Mouse (Mus musculus) brain, adult 2 months (tissue): Measurements from ENCODE around the gene Kcnk7.

Source experiments
- DNase-seq: peaks from one replicate; pipeline ENCODE4 v3.0.0; 2011; ENCODE audit warnings: low read depth, low spot score

The Kcnk7 gene

GRCm38 (mm10) chr19:5689565-5690342, 14.4 kb upstream of the Kcnk7 start:
- peak; percentile 93 for DNase-seq

- DNase-seq, result no peak
These were observed 13.8 kb upstream of the Kcnk7 start for GRCm38 (mm10) chr19:5690343-5690735.

GRCm38 (mm10) chr19:5691601-5692000, 12.6 kb upstream of the Kcnk7 start:
- no peak for DNase-seq

GRCm38 (mm10) chr19:5692086-5692912, 11.9 kb upstream of the Kcnk7 start:
- DNase-seq, result peak; percentile 88

- DNase-seq, result no peak
These were observed 11.2 kb upstream of the Kcnk7 start for GRCm38 (mm10) chr19:5692913-5693396.

GRCm38 (mm10) chr19:5693801-5694200, 10.4 kb upstream of the Kcnk7 start:
- no peak for DNase-seq

- DNase-seq, result no peak
These were observed 8.2 kb upstream of the Kcnk7 start for GRCm38 (mm10) chr19:5695849-5696462.

GRCm38 (mm10) chr19:5704801-5705571, 819 bp downstream of the Kcnk7 start:
- DNase-seq, result no peak

GRCm38 (mm10) chr19:5710068-5710467, 5.9 kb downstream of the Kcnk7 start:
- DNase-seq, result no peak

- no peak for DNase-seq
These were observed 6.4 kb downstream of the Kcnk7 start for GRCm38 (mm10) chr19:5710581-5710980.

GRCm38 (mm10) chr19:5711218-5711617, 7.1 kb downstream of the Kcnk7 start:
- peak; percentile 85 for DNase-seq

GRCm38 (mm10) chr19:5711907-5712460, 7.8 kb downstream of the Kcnk7 start:
- no peak for DNase-seq

- DNase-seq, result no peak
These were observed 9.1 kb downstream of the Kcnk7 start for GRCm38 (mm10) chr19:5713255-5713654.

GRCm38 (mm10) chr19:5713730-5714129, 9.6 kb downstream of the Kcnk7 start:
- peak; percentile 36 for DNase-seq

- DNase-seq, result peak; percentile 74
These were observed 11.9 kb downstream of the Kcnk7 start for GRCm38 (mm10) chr19:5715793-5716688.

GRCm38 (mm10) chr19:5716955-5717354, 12.8 kb downstream of the Kcnk7 start:
- DNase-seq, result no peak

- DNase-seq, result no peak
These were observed 17.1 kb downstream of the Kcnk7 start for GRCm38 (mm10) chr19:5721233-5721632.

GRCm38 (mm10) chr19:5722848-5723425, 18.8 kb downstream of the Kcnk7 start:
- DNase-seq, result no peak

GRCm38 (mm10) chr19:5723934-5724548, 19.9 kb downstream of the Kcnk7 start:
- no peak for DNase-seq
